Comparison of ENCODE assay signal across 28 mouse cellular contexts in genomic region chr4:105938886-105939285, GRCm38 (mm10).
"Had no signal": no experiment of that assay in that cellular context is flagged by ENCODE, and none has a peak within 500 bp of the region (broad histone marks: within the 10 kb centered on the region; RNA-seq: fewer than 3 reads in every experiment).

No protein-coding gene starts in this region.

- DNase-seq: left cerebral cortex, postnatal 4 days; liver, embryonic 13.5 days; liver, postnatal 0 days; lung, adult 18-20 months; lung, adult 2 months; lung, embryonic 14.5 days; lung, postnatal 10 days; lung, postnatal 14 days; lung, postnatal 36 days; lung, postnatal 4 days; midbrain, embryonic 14.5 days had no signal

- H3K4me3 ChIP-seq: limb, embryonic 10.5 days; limb, embryonic 12.5 days; limb, embryonic 13.5 days; limb, embryonic 15.5 days; liver, embryonic 12.5 days; liver, embryonic 13.5 days; liver, embryonic 15.5 days; lung, embryonic 15.5 days; megakaryocyte, embryonic 14.5 days; midbrain, embryonic 10.5 days; midbrain, embryonic 12.5 days; midbrain, embryonic 13.5 days; midbrain, embryonic 15.5 days; myocyte; neural tube, embryonic 12.5 days; neural tube, embryonic 13.5 days had no signal

- H3K27me3 ChIP-seq: limb, embryonic 12.5 days; limb, embryonic 13.5 days; limb, embryonic 15.5 days; liver, embryonic 12.5 days; liver, embryonic 13.5 days; liver, embryonic 15.5 days; lung, embryonic 15.5 days; midbrain, embryonic 12.5 days; midbrain, embryonic 13.5 days; midbrain, embryonic 15.5 days; neural tube, embryonic 12.5 days; neural tube, embryonic 13.5 days had no signal

- H3K9ac ChIP-seq: limb, embryonic 12.5 days; limb, embryonic 13.5 days; limb, embryonic 15.5 days; liver, embryonic 12.5 days; liver, embryonic 13.5 days; liver, embryonic 14.5 days; liver, embryonic 15.5 days; liver, postnatal 0 days; lung, embryonic 14.5 days; lung, embryonic 15.5 days; midbrain, embryonic 12.5 days; midbrain, embryonic 13.5 days; midbrain, embryonic 15.5 days; neural tube, embryonic 12.5 days; neural tube, embryonic 13.5 days had no signal

- H3K36me3 ChIP-seq: limb, embryonic 10.5 days; limb, embryonic 12.5 days; limb, embryonic 13.5 days; limb, embryonic 15.5 days; liver, embryonic 12.5 days; liver, embryonic 13.5 days; liver, embryonic 15.5 days; lung, embryonic 15.5 days; midbrain, embryonic 10.5 days; midbrain, embryonic 12.5 days; midbrain, embryonic 13.5 days; midbrain, embryonic 15.5 days; neural tube, embryonic 12.5 days; neural tube, embryonic 13.5 days had no signal

- H3K9me3 ChIP-seq: limb, embryonic 10.5 days; limb, embryonic 12.5 days; limb, embryonic 13.5 days; limb, embryonic 15.5 days; liver, embryonic 12.5 days; liver, embryonic 13.5 days; liver, embryonic 15.5 days; lung, embryonic 15.5 days; megakaryocyte, embryonic 14.5 days; midbrain, embryonic 10.5 days; midbrain, embryonic 12.5 days; midbrain, embryonic 13.5 days; midbrain, embryonic 15.5 days; neural tube, embryonic 12.5 days; neural tube, embryonic 13.5 days had no signal

- H3K4me1 ChIP-seq: liver, embryonic 12.5 days; liver, embryonic 13.5 days; liver, embryonic 15.5 days; lung, embryonic 15.5 days; midbrain, embryonic 12.5 days; midbrain, embryonic 13.5 days; midbrain, embryonic 15.5 days; neural tube, embryonic 12.5 days had no signal

- H3K27ac ChIP-seq: limb, embryonic 12.5 days; limb, embryonic 13.5 days; limb, embryonic 15.5 days; liver, embryonic 12.5 days; liver, embryonic 13.5 days; liver, embryonic 14.5 days; liver, embryonic 15.5 days; lung, embryonic 15.5 days; macrophage; midbrain, embryonic 10.5 days; midbrain, embryonic 12.5 days; midbrain, embryonic 13.5 days; midbrain, embryonic 15.5 days; neural tube, embryonic 12.5 days; neural tube, embryonic 13.5 days had no signal
